Mouse (Mus musculus) liver, postnatal 0 days (tissue): ENCODE data around the gene Mettl26.

Experiments used
- CTCF ChIP-seq: sonication (generic); IDR thresholded peaks from 2 replicates; pipeline ENCODE4 v1.5.1; 2016; ENCODE audit warnings: antibody characterized with exemption, low read depth
- EP300 ChIP-seq: IDR thresholded peaks from 2 replicates; pipeline ENCODE4 v1.6.1; 2016; ENCODE audit warnings: antibody characterized with exemption, low read depth, mild to moderate bottlenecking

DNA sequence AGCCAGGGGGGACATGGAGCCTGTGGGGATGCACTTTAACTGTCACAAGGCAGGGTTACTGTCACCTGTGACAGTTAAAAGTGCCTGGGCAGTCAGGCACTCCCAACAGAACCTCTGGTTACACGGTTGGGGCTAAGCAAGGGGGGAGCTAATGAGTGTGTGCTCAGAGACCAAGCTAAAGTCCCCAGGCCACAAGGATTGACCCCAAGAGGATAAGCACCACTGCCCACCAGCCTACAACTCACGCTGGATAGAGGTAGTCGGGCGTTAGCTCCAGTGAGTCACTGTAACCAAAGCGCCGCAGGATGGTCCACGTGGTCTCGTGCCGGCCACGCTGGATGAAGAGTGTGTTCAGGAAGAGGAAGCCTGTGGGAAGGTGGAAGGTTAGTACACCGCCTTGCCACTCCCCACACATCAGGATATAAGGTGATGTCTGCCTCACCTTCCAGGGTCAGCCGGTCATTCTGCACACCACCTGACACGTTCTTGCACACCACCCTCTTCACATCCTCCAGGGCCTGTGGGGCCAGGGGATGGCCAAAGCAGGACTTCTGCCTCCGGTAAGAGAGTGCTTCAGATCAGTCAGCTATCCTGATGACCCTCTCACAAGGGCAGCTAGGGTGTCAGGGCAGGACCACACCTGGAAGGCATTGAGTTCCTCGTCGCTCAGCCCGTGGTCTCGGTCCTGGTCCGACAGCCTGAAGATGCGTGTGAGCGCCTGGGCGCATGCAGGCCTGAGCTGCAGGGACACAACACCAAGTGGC, 33.6 kb upstream of the Mettl26 start, which contains the start of gene Gm20683:
- TF ChIP-seq CTCF: no peak
- TF ChIP-seq EP300: no peak
